Mouse (Mus musculus): ENCODE measurements around the gene Gm12258.

Gene Gm12258

DNA sequence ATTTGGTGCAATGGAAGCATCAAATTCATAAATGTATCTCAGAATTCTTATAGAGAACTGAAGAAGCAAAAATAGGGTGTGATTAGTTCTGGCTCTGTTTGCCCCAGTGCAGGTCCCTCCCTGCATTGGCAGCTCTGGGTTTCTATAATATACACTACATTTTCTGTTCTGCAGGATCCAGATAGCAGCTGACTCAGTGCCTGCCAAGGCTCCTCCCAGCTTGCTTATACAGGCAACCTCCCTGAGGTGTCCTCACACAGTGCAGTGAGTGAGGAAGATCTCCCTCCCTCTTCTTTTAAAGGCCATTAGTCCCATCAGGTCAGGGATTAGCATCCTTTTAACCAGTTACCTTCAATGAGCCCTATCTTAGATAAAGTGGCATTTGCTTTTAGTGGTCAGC, 54.1 kb downstream of the Gm12258 start:
- DNase-seq (ENCODE audit: low read depth, low spot score): no peak

DNA sequence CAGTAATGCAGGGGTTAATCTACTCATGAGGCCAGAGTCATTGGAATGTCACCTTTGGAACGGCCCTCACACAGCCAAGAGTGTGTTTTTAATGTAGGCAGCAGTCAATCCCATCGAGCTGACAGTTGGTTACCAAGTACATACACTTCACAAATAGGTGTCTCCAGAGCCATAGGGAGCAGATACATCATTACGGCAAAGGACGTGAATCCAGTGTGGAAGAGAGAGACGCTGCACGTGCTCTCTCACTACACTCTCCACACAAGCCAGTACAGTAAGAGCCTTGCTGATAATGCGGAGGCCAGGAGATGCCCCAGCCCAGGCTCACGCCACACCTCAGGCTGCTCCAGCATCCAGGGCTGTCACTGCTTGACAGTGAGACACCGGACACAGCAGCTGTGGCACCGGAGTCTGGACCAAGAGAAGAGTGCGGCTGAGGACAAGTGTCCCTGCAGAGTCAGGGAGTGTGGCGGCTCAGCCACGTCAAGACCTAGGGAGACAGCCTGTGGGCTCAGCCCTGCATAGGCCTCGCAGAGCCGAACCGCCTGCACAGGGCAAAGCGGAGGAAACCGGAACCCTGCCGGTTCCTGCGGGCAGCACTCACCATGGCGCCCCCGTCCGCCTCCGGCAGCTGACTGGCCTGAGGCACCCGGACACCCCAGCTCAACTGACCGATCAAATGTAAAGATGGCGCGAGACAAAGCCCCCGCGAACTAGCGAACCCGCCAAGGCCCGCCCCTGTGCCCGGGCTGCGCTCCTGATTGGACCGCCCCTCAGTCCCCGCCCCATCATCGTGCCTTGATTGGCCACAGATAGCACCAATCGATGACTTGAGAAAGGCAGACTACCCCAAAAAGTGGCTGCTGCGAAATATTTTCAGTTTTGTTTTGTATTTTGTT, 56.8 kb downstream of the Gm12258 start, which contains the start of gene Zfp39:
TSS of gene Zfp39 (minus strand) at position 715 of the 899 bp plus-strand sequence.
- peak; percentile 92 for DNase-seq (ENCODE audit: low read depth, low spot score)

DNA sequence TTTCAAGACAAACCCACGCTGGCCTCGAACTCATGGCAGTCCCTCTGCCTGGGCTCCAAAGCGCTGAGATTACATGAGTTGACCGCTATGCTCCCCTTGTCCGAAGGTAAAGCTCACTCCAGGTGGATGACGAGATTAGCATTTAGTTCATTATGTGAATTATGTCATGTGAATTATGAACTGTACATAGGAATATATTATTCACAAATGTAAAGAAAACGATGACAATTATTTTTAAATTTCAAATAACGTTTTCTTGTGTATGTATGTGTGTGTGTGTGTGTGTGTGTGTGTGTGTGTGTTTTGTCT, 57.4 kb downstream of the Gm12258 start:
- DNase-seq (ENCODE audit: low read depth, low spot score): no peak

DNA sequence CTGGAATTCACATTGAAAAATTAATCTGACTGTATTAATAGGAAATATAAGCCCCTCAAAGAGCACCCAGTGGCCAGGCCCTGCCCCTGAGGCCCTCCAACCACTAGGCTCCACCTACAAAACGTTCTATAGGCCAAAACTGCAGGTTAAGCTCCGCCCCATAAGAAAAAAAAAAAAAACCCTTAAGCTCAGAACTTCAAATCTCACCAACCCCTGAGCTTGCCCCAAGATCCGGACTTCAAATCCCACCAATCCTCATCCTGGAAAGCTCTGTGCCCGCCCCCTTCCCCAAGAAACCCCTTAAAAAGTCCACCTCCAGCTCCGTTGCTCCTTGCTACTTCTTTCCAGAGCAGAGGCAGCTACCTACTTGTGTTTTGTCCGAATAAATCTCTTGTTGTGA, 57.9 kb downstream of the Gm12258 start:
- DNase-seq (ENCODE audit: low read depth, low spot score): peak; percentile 76

Data from 3T3-L1 (cell line).